Mouse (Mus musculus): Measurements from ENCODE around the gene Sult2b1.

Sult2b1 gene

GRCm38 (mm10) chr7:45770427-45771082 lies 13.9 kb downstream of the Sult2b1 start:
- no peak for DNase-seq

- no peak for DNase-seq
Observed at GRCm38 (mm10) chr7:45767500-45767899, 17.0 kb downstream of the Sult2b1 start.

DNA sequence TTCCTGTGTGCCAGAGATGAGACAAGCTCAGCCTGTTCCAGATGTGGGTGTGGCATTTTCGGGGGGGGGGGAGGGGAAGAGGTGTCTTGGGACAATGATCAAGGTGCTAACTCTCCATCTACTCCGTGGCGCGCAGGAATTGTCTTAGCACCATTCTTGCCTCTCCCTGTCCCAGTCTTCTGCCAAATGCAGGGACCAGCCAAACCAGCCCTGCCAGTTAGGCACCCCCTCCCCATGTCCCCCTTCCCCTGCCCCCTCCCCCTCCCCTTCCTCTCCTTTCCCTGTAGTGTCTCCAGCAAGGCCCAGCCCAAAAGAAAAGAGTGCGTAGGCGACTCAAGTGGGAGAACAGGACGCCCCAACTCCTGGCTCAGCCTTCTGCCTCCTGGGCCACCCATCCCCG lies 17.7 kb downstream of the Sult2b1 start:
- DNase-seq, result no peak

DNA sequence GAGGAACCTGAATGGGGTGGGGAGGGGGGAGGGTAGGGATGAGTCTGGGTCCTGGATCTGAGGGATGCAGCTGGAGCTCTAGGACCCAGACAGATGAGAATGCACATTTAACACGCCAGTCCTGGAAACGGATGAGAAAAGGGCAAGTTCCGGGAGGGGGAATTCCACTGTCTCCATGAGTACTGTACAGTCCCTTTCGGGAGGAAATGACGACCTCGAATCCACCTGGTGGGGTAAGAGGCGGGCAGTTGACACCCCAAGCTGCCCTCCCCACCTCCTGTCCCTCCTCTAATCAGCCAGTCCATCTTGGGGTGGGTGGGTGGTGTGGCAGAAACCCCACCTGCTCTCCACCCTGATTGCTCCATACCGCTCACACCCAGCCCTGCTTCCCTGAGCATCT lies 18.5 kb downstream of the Sult2b1 start:
- DNase-seq, result no peak

GRCm38 (mm10) chr7:45760151-45760550 lies 24.3 kb downstream of the Sult2b1 start:
- no peak for DNase-seq

DNA sequence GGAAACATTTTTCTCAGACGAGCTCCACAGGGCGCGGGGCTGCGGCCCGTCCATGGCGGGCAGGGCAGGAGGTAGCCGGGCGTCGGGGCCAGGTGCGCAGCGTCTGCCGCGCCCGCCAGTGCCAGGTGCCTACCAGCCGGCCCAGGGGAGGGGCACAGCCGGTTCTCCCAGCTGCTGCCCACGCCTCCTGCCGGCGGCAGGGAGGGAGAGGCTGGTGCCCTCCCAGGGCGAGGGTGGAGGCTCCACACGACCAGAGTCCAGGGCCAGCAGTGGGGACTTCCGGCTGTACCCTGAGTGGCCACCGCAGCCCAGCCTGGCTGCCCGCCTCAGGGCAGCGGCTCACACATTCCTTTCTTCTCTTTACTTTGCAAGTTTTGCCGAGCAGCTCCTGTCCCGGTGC lies 25.1 kb downstream of the Sult2b1 start:
- DNase-seq, result no peak

DNA sequence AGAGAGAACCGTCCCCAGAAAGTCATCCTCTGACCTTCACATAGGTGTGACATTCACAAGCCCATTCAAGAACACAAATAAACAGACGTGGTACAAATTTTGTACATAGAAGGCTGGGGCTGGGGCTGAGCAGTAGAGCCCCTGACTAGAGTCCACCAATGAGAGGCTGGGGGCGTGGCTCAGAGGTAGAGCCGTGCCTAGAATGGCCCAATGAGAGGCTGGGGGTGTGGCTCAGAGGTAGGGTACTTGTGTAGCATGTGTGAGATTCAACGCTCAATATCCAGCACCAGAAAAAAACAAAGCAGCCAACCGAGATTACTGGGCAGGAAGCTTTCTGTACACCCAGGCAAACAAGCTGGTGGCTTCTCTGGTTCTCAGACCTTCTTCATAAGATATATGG lies 28.8 kb downstream of the Sult2b1 start:
- no peak for DNase-seq

- no peak for DNase-seq
Observed at GRCm38 (mm10) chr7:45750162-45750561, 34.3 kb downstream of the Sult2b1 start.

DNA sequence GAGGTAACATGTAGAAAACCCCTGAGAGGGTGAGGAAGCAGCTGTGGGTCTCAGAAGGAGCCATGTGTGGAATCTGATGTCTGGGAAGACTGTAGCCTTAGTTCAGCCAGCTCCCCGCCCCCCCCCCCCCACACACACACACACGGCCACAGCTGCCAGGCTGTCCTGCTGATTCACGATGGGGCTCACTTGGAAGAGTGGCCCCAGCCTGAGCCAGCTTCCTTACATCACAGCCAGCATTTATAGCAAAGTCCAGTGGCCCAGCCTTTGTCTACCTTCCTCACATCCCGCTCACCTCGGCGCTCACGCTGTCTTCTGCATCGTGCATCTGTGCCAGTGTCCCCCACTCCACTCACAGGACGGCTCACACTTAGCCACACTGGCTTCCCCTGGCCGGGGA lies 35.1 kb downstream of the Sult2b1 start:
- no peak for DNase-seq

GRCm38 (mm10) chr7:45748110-45748509 lies 36.4 kb downstream of the Sult2b1 start:
- DNase-seq, result no peak

- no peak for DNase-seq
Observed at GRCm38 (mm10) chr7:45747450-45747849, 37.0 kb downstream of the Sult2b1 start.

GRCm38 (mm10) chr7:45746518-45746917 lies 38.0 kb downstream of the Sult2b1 start:
- no peak for DNase-seq

DNA sequence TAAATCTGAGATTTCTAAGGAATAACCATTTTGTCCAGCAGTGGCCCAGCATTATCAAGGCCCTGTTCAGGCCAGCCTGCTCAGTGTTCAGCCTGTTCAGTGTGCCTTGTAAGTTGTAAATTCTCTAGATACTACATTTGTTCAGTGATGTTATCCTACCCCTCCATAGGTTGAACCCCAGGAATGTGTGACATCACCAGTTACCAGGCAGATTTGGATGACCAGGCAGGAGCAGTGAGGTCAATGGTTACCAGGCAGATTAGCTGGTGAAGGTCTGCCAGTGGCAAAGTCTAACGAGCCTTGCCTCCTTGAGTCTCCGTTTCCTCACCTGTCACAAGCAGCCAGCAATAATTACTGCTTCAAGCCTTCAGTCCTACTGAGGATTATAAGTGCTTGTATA lies 40.1 kb downstream of the Sult2b1 start:
- DNase-seq, result peak; percentile 62

DNA sequence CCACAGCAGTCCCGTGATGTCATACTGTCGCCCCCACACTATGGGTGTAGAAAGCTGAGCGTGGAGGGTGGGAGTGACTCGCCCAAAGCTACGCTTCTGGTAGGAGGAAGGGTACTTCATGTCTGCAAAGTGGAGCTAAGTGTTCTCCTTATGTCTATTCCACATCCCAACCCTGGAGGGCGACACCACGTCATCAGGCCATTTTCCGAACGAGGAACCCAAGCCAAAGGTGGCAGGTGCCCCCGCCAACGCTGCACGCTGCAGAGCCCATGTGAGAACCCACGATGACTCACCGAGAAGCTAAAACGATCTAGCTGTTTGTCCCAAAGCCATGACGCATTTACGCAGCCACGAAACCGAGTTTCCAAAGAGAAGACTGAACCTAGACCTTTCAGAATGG lies 42.1 kb downstream of the Sult2b1 start:
- peak; percentile 82 for DNase-seq

DNA sequence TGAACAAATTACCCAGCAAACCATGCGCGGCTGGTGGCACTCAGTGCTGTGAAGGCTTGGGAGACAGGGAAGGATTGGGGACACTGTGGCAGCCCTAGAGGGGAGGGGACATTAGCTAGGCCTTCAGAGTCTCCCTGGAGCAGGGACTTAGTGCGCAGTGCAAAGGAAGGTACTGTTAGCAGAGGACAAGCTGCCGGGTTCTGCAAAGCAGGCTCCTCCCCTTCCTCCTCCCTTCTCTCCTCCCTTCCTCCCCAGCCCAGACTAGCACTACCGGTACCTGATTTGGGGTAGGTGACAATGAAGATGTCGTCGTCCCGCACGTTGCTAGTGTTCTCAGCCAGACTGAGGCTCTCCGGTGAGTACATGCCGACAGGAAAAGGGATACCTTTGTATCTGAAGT lies 42.7 kb downstream of the Sult2b1 start:
- DNase-seq, result peak; percentile 49

- no peak for DNase-seq
Observed at GRCm38 (mm10) chr7:45741308-45741707, 43.2 kb downstream of the Sult2b1 start.

GRCm38 (mm10) chr7:45739820-45740219 lies 44.6 kb downstream of the Sult2b1 start:
- DNase-seq, result no peak

GRCm38 (mm10) chr7:45739162-45739763 lies 45.2 kb downstream of the Sult2b1 start:
- peak; percentile 67 for DNase-seq

- DNase-seq, result no peak
Observed at GRCm38 (mm10) chr7:45733477-45733876, 51.0 kb downstream of the Sult2b1 start.

GRCm38 (mm10) chr7:45730727-45731431 lies 53.6 kb downstream of the Sult2b1 start:
- DNase-seq, result no peak

- no peak for DNase-seq
Observed at GRCm38 (mm10) chr7:45727625-45728024, 56.8 kb downstream of the Sult2b1 start.

DNA sequence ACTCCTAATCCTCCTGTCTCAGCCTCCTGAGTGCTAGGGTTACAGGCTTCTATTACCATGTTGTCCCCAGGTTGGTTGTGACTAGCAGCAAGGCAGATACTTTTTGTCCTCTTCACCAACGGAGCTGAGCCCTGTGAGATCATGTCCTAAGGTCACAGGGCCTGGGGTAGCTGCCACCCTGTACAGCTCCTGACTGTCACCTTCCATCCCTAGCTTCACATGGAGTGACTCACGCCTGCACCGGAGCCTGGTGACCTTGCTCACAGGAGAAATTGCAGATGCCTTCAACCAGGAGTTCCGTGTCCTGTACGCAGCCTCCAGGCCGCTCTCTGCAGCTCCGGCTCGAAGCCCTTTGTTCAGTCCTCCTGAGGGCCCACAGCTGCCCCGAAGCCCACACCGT lies 58.0 kb downstream of the Sult2b1 start:
- DNase-seq, result no peak

DNA sequence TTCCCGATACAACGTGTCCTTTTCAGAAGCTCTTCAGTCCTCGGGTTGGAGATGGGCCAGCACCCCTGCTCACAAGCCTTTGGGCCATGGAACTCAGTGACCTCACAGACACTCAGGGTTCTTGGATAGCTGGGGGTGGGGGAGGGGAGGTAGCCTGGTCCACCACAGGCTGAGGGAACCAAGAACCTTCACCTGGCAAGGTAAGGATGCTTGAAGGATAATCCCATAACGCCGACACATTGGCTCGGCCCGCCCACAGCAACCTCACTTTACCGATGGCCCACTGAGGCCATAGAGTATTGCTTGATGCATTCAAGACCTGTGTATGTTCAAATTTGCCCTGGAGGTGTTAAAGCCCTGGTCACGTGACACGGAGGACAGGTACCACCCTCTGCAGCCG lies 58.8 kb downstream of the Sult2b1 start, which contains the start of gene Spaca4:
Gene Spaca4 (minus strand): TSS at position 101 of the 400 bp plus-strand sequence.
- DNase-seq, result no peak

DNA sequence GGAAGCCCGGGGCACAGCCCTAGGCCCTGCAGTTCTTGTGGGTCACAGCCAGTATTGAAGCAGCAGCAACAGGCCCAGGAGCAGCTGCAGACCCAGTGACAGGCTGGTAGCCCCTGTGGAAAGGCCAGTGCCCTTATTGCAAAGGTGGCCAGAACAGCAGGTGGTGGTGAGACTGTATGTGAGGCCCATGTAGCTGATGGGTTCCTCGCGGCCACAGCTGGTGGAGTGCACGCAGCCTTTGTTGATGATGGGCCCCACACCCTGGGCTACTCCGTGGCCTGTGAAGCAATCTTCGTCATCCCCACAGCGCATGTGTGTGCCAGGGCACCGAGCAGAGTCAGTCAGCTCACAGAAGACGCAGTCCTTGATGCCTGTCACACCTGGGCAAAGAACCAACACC lies 59.3 kb downstream of the Sult2b1 start:
- no peak for DNase-seq
